Mouse (Mus musculus) embryonic fibroblast, embryonic 13.5 days (primary cell): ENCODE measurements around the gene Nol12.

Experiments
- CTCF ChIP-seq: IDR thresholded peaks from 2 replicates; pipeline ENCODE4 v1.5.1; 2011; ENCODE audit warnings: mild to moderate bottlenecking, control low read depth, low read length, moderate library complexity, borderline replicate concordance; ENCODE audit not compliant: insufficient read depth
- POLR2A ChIP-seq: IDR thresholded peaks from 2 replicates; pipeline ENCODE4 v1.6.1; 2011; ENCODE audit warnings: low read depth, mild to moderate bottlenecking, control low read depth, low read length, moderate library complexity

DNA sequence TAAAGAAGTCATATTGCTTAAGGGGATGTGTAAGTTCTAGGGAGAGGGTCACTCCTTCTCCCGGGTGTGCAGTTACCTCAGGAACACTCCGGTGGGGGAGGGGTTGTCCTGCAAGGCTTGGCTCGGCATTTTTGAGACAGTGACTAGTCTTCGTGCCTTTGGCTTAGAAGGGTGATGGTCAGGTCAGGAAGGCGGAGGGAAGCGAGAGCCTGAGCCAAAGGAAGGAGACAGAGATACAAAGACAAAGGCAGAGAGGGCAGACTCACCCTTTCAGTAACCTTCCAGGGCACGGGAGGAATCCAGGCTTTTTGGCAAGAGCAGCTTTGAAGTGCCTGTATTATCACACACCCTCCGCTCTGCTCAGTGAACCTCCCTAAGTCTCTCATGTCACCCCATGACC, 9.6 kb upstream of the Nol12 start:
- TF ChIP-seq POLR2A (no peak), CTCF (no peak)
